Mouse (Mus musculus) E14TG2a.4 (cell line): ENCODE measurements around the gene Rnf207.

Experiments
- H3K27me3 ChIP-seq: 2 replicates; pipeline ENCODE4 v1.6.1; 2014; ENCODE audit warnings: low read length, control low read depth; ENCODE audit not compliant: insufficient read depth
- H3K36me3 ChIP-seq: 2 replicates; pipeline ENCODE4 v1.6.1; 2014; ENCODE audit warnings: low read length, control low read depth; ENCODE audit not compliant: insufficient read depth
- H3K4me1 ChIP-seq: replicated peaks from 2 replicates; pipeline ENCODE4 v1.6.1; 2014; ENCODE audit warnings: low read depth, low read length, control low read depth
- H3K4me3 ChIP-seq: replicated peaks from 2 replicates; pipeline ENCODE4 v1.5.1; 2014; ENCODE audit warnings: mild to moderate bottlenecking, low read length
- H3K9me3 ChIP-seq: 2 replicates; pipeline ENCODE4 v1.6.1; 2014; ENCODE audit warnings: low read length, control low read depth
- CTCF ChIP-seq: conservative IDR thresholded peaks from 2 replicates; pipeline ENCODE4 v1.5.1; 2014; ENCODE audit warnings: low read length
- NANOG ChIP-seq: IDR thresholded peaks from 2 replicates; pipeline ENCODE4 v1.6.1; 2014; ENCODE audit warnings: borderline replicate concordance, low read length, mixed read lengths
- POU5F1 ChIP-seq: IDR thresholded peaks from 2 replicates; pipeline ENCODE4 v1.6.1; 2014; ENCODE audit warnings: low read length, borderline replicate concordance

Rnf207 gene

DNA sequence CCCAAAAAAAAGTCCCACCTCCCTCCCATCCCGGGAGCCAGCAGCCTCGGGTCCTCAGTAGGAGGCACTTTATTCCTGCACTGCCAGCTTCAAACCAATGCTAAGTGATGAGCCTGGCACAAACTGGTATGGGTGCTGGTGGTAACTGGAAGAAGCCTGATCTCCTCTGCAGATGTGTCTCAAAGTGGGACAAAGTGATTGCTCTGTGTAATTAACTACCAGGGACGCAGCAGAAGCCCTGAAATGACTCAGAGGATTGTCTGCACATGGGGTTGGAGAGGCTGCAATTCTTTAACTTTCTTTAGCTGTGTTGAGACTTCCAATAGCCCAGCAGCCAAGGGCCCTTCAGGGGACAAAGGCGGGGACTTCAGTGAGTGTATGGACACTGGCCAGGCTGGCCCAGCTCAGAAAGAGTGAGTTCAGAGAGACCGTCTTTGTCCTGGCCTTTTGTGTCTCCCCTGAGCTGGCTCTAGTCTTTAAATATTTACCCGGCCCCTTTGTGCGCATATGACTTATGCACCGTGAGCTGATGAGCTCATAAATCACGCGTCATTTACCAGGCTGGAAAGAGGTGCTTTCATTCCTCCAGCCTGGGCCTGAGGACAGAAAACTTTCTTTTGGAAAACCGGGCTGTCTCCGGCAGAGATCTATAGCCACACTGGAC lies 26.6 kb downstream of the Rnf207 start:
- TF ChIP-seq CTCF (no peak), POU5F1 (no peak), NANOG (no peak)
- Histone ChIP-seq H3K9me3 (peaks cover 7% of the 10 kb centered on the region; the same call in 1 of the 2 replicates), H3K27me3 (peaks cover 28% of the 10 kb centered on the region), H3K36me3 (no peaks in the 10 kb centered on the region), H3K4me1 (peaks cover 81% of the 10 kb centered on the region), H3K4me3 (peak overlapping the region; percentile 43; the same call in 1 of the 2 replicates)

DNA sequence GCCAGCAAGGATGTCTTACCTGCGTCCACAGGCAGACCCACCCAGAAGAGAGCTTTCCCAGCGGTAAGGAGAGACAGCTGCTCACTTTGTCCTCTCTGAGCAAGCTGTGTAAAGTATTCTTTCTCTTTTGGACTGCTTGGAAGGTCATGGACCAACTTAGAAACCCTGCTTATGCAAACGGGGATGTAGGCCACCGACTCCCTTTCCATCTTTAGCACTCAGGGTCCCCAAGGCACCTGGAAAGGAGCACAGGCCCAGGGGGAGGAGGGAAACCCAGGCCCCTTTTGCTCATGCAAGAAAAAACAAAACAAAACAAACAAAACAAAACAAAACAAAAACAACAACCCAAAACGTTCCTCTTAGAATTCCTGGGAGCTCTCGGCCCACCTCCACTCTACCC lies 27.2 kb downstream of the Rnf207 start, which contains the start of gene Hes3:
Hes3 (minus strand) TSS at position 101 of the 400 bp plus-strand sequence.
- Histone ChIP-seq H3K9me3 (peaks cover 7% of the 10 kb centered on the region; the same call in 1 of the 2 replicates), H3K36me3 (no peaks in the 10 kb centered on the region), H3K4me3 (peak within 1 kb of the TSS; percentile 69), H3K27me3 (peaks cover 35% of the 10 kb centered on the region), H3K4me1 (peaks cover 86% of the 10 kb centered on the region)
- TF ChIP-seq CTCF (no peak), NANOG (no peak)

DNA sequence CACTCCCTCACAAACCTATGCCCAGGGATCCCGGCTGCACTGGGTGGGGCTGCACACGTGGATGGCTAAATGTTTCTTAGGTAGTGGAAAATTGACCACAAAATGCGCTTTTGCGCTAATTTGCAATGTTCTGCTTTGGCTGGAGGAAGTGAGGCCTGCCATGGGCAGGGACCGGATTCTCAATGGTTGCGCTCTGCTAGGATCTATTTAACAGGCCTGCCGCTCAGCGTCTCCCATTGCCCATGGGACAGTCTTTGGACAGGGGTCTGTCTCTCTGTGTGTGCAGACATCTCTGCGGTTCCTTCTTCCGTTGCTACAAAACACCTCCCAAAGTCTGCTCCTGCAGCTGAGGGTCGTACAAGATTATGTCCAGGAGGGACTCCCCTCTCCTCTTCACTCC lies 27.8 kb downstream of the Rnf207 start:
- peak overlapping the region; percentile 69 for H3K4me3 ChIP-seq
- no peak for TF ChIP-seq POU5F1
- peaks cover 88% of the 10 kb centered on the region for H3K4me1 ChIP-seq

DNA sequence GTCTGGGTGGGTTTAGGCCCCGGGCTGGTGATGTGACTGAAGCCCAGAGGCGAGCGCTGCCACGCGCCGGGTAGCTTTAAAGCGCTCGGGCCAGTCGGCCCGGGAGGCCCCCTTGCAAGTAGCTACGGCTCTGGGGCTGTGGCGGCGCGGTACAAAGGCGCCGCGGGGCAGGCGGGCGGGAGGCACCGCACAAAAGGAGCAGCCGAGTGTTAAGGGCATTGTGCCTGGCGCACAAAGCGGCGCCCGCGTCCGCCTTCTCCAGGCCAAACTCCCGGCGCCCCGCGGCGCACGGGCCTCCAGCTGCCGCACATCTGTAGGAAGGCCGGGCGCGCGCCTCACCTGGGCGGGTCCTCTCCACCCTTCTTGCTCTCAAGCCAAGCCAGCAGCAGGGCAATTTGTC lies 28.4 kb downstream of the Rnf207 start:
- peak overlapping the region; percentile 69 for H3K4me3 ChIP-seq
- H3K9me3 ChIP-seq = peaks cover 7% of the 10 kb centered on the region; the same call in 1 of the 2 replicates
- peaks cover 88% of the 10 kb centered on the region for H3K4me1 ChIP-seq
- H3K27me3 ChIP-seq = peaks cover 40% of the 10 kb centered on the region
- no peaks in the 10 kb centered on the region for H3K36me3 ChIP-seq
- TF ChIP-seq NANOG (no peak), POU5F1 (no peak), CTCF (no peak)

More for the DNA sequence above, 27.8 kb downstream of the Rnf207 start:
- no peaks in the 10 kb centered on the region for H3K36me3 ChIP-seq
- H3K27me3 ChIP-seq = peaks cover 39% of the 10 kb centered on the region
- peaks cover 7% of the 10 kb centered on the region; the same call in 1 of the 2 replicates for H3K9me3 ChIP-seq

DNA sequence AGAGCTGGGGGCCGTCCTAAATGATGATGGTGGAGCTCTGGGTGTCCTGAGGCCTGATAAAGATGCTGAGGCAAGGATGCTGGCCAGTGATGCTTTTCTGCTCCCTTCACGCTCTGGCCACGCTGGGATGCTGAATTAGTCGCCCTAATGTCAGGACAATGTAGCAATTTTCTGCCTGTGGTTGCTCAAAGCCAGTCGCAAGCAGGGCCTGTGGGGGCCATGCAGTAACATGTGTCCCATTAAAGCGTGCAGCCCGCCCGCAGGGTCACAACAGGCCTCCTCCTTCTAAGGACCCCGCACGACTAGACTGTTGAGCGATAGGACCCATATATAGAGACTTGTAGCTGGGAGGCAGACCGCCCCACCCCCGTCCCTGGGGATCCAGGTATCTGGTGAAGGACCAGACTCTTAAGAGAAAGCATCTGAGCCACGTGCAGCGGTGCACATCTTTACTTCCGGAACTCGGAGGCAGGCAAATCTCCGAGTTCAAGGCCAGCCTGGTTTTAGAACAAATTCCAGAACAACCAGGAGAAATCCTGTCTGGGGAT lies 30.3 kb downstream of the Rnf207 start:
- H3K27me3 ChIP-seq = peaks cover 57% of the 10 kb centered on the region
- TF ChIP-seq CTCF (no peak), NANOG (no peak), POU5F1 (no peak)

DNA sequence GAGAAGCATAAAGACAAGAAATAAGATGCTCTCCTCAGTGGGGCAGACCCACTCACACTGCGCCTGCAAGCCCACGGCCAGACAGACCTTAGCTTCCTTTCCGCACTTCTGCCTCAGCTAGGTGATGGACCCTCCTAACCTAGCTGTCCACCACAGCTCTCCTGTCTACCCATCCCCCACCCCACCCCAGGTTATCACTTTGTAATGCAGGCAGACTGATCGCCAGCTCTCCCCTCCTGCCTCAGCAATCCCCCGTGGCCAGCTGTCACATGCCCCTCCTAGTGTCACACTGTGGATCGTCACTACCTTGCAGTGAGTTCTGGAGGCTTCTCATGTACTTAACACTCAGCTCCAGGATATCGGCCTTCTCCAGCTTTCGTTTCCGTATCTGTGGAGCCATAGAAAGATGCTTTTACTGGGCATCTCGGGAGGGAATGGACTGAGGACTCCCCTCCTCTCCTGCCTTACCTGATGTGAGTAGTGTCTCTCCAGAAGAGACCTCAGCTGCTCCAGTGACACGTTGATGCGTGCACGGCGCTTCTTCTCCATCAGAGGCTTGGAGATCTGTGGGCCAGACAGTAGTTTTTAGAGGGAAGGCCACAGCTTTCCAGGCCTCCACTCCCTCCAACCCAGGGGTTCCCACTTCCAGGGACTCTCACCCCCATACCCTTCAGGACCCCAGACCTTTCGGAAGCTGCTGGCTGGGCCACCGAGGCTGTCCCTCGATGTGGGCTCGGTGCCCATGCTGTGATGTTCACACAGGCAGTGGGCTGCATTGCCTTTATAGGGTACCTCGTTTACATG lies 31.3 kb downstream of the Rnf207 start:
- peaks cover 63% of the 10 kb centered on the region for H3K27me3 ChIP-seq
- peaks cover 7% of the 10 kb centered on the region; the same call in 1 of the 2 replicates for H3K9me3 ChIP-seq
- TF ChIP-seq NANOG (no peak), POU5F1 (no peak), CTCF (no peak)
- H3K36me3 ChIP-seq = no peaks in the 10 kb centered on the region
- H3K4me1 ChIP-seq = peaks cover 83% of the 10 kb centered on the region
- peak overlapping the region; percentile 73 for H3K4me3 ChIP-seq

More for the DNA sequence above, 30.3 kb downstream of the Rnf207 start:
- H3K4me1 ChIP-seq = peaks cover 88% of the 10 kb centered on the region
- peak overlapping the region; percentile 73; the same call in 1 of the 2 replicates for H3K4me3 ChIP-seq
- no peaks in the 10 kb centered on the region for H3K36me3 ChIP-seq
- H3K9me3 ChIP-seq = peaks cover 7% of the 10 kb centered on the region; the same call in 1 of the 2 replicates

DNA sequence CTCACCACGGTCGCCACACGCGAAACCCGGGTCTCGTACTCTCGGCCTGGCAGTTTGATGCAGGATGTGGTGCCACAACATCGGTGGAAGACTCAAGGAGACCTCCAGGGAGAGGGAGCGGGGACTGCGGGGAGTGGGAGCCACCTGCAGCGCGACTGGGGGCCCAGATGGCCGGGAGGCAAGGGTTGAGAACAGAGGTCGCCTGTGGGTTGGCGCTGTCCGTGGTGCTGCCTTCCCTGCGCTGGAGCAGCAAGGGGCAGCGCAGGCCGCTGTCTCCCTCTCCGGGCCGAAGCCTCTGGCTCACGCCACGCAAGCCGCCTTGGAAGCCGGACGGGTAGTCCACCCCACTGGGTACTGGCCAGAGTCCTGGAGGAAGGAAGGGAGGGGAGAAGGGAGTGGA lies 31.9 kb downstream of the Rnf207 start:
- H3K36me3 ChIP-seq = no peaks in the 10 kb centered on the region
- peaks cover 7% of the 10 kb centered on the region; the same call in 1 of the 2 replicates for H3K9me3 ChIP-seq
- H3K4me3 ChIP-seq = peak overlapping the region; percentile 73
- no peak for TF ChIP-seq CTCF
- H3K4me1 ChIP-seq = peaks cover 83% of the 10 kb centered on the region
- peaks cover 64% of the 10 kb centered on the region for H3K27me3 ChIP-seq

DNA sequence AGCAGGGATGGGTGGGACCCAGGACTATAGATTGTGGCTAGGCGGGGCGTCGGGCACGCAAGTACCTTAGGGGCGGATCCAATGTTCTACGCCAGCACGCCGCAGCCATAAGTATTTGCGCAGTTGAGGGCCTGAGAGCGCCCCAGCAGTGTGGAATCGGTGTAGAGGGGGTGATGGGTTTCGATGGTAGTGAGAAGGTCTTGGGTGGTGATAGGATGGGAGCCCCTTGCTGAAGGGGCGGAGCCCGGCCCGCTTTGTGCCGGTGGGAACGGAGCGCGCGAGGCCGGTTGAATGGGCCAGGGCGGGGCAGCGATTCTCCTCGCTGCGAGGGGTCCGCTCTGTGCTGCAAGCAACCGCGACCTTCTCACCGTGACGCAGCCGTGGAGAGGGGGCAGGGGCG lies 32.6 kb downstream of the Rnf207 start:
- Histone ChIP-seq H3K4me1 (peaks cover 82% of the 10 kb centered on the region), H3K27me3 (peaks cover 70% of the 10 kb centered on the region), H3K36me3 (no peaks in the 10 kb centered on the region), H3K4me3 (peak overlapping the region; percentile 73), H3K9me3 (peaks cover 7% of the 10 kb centered on the region; the same call in 1 of the 2 replicates)
- TF ChIP-seq POU5F1 (no peak), CTCF (no peak), NANOG (no peak)
